Mouse (Mus musculus) cerebellum, adult 11-12 months (tissue): Measurements from ENCODE around the gene Olfr1337.
"Not testable (repeated sequence)": the region's sequence is repeated elsewhere in the genome, so short reads cannot be mapped to it uniquely, and the experiment has no call there.

ENCODE experiments used
- DNase-seq: peaks from one replicate; pipeline ENCODE4 v3.0.0; 2022

Gene Olfr1337

GRCm38 (mm10) chr4:118782486-118782885, at the start of gene Olfr1337:
Olfr1337 (minus strand) TSS chr4:118782586.
- DNase-seq, result no peak

- no peak for DNase-seq
Measured at GRCm38 (mm10) chr4:118818921-118819320, 36.5 kb upstream of the Olfr1337 start.

- no peak for DNase-seq
Measured at GRCm38 (mm10) chr4:118809844-118810243, 27.5 kb upstream of the Olfr1337 start, which contains the start of gene Olfr1335. Olfr1335 (minus strand) TSS chr4:118809944.

GRCm38 (mm10) chr4:118792796-118793195, 10.4 kb upstream of the Olfr1337 start:
- DNase-seq, result not testable (repeated sequence)

GRCm38 (mm10) chr4:118758637-118759036, 23.7 kb downstream of the Olfr1337 start, which contains the start of gene Olfr1338:
Olfr1338 (minus strand) TSS chr4:118758737.
- DNase-seq, result no peak

GRCm38 (mm10) chr4:118741881-118742280, 40.5 kb downstream of the Olfr1337 start:
- no peak for DNase-seq

- no peak for DNase-seq
Measured at GRCm38 (mm10) chr4:118740988-118741698, 41.2 kb downstream of the Olfr1337 start.

GRCm38 (mm10) chr4:118739574-118739973, 42.8 kb downstream of the Olfr1337 start:
- DNase-seq, result no peak

- no peak for DNase-seq
Measured at GRCm38 (mm10) chr4:118731875-118732274, 50.5 kb downstream of the Olfr1337 start, which contains the start of gene Olfr1339. Olfr1339 (plus strand) TSS chr4:118732175.
